Mouse (Mus musculus) liver, adult 2 months (tissue): ENCODE measurements around the gene Cby3. TPM values are rescaled to one million over a fixed set of nuclear protein-coding genes. Genes with fewer than 3 reads are reported as not detected.

Experiments
- DNase-seq: peaks from one replicate; pipeline ENCODE4 v3.0.0-alpha.2; 2011; ENCODE audit warnings: low read depth, low spot score; ENCODE audit errors: extremely low read depth
- H3K27ac ChIP-seq: fragments of 200-500 bp; replicated peaks from 2 replicates; pipeline ENCODE4 v1.5.1; 2012; ENCODE audit warnings: low read depth, mild to moderate bottlenecking, control low read depth, inconsistent platforms, low read length; ENCODE audit not compliant: insufficient read depth
- H3K27me3 ChIP-seq: fragments of 200-500 bp; 2 replicates; pipeline ENCODE4 v1.6.1; 2012; ENCODE audit warnings: mild to moderate bottlenecking, moderate library complexity, low read length, inconsistent platforms; ENCODE audit not compliant: control insufficient read depth, insufficient read depth
- H3K36me3 ChIP-seq: fragments of 200-500 bp; 2 replicates; pipeline ENCODE4 v1.6.1; 2012; ENCODE audit warnings: low read length, inconsistent platforms; ENCODE audit not compliant: control insufficient read depth, insufficient read depth
- H3K4me1 ChIP-seq: fragments of 200-500 bp; 2 replicates; pipeline ENCODE4 v1.6.1; 2011; ENCODE audit warnings: low read length; ENCODE audit not compliant: control insufficient read depth, insufficient read depth
- H3K4me3 ChIP-seq: fragments of 200-500 bp; 2 replicates; pipeline ENCODE4 v1.5.1; 2011; ENCODE audit warnings: low read depth, mild to moderate bottlenecking, control low read depth, low read length, moderate library complexity; ENCODE audit not compliant: insufficient read depth
- H3K79me2 ChIP-seq: fragments of 200-500 bp; 2 replicates; pipeline ENCODE4 v1.6.1; 2012; ENCODE audit warnings: inconsistent platforms, mild to moderate bottlenecking, low read length, moderate library complexity; ENCODE audit not compliant: control insufficient read depth, insufficient read depth
- H3K9ac ChIP-seq: fragments of 200-500 bp; 2 replicates; pipeline ENCODE4 v1.6.1; 2012; ENCODE audit warnings: low read depth, mild to moderate bottlenecking, control low read depth, inconsistent platforms, low read length
- CTCF ChIP-seq: fragments of 200-500 bp; IDR thresholded peaks from 2 replicates; pipeline ENCODE4 v1.5.1; 2011; ENCODE audit warnings: low read depth, low read length, control low read depth
- POLR2A ChIP-seq: fragments of 200-500 bp; IDR thresholded peaks from 2 replicates; pipeline ENCODE4 v1.6.1; 2011; ENCODE audit warnings: low read length, control low read depth; ENCODE audit not compliant: insufficient read depth; ENCODE audit errors: extremely low read depth
- WGBS: fragments of 180-500 bp; shearing (Covaris S2); methylation state at CpG from one replicate; pipeline ENCODE4 v1.1.7; 2018; 5-methylcytosine and 5-hydroxymethylcytosine counted together
- polyA plus RNA-seq: library from polyadenylated mRNA; depleted of rRNA; stranded (reverse); fragments of >200 nt; gene quantifications from 2 replicates; pipeline ENCODE4 v1.2.3, GENCODE M21; 2012; rRNA removed
- total RNA-seq: library from RNA; depleted of rRNA; stranded (reverse); fragments of >200 nt; gene quantifications from 2 replicates; pipeline ENCODE4 v1.2.3, GENCODE M21; 2014; rRNA removed

Cby3 gene
- total and polyA plus RNA-seq, 2 experiments = not detected

- H3K4me3 ChIP-seq = no peak overlapping the region
- no peaks in the 10 kb centered on the region for H3K27me3 ChIP-seq
- no peak for DNase-seq
- H3K27ac ChIP-seq = no peak overlapping the region
- peaks cover 22% of the 10 kb centered on the region for H3K36me3 ChIP-seq
- WGBS = 84% methylated on average over 11 of the region's 11 CpGs
- no peak overlapping the region for H3K9ac ChIP-seq
- H3K79me2 ChIP-seq = no peaks in the 10 kb centered on the region
- TF ChIP-seq CTCF (no peak), POLR2A (no peak)
- H3K4me1 ChIP-seq = no peaks in the 10 kb centered on the region
Observed at GRCm38 (mm10) chr11:50396766-50397307, 42.6 kb downstream of the Cby3 start.

GRCm38 (mm10) chr11:50397316-50397715 is 43.1 kb downstream of the Cby3 start:
- H3K36me3 ChIP-seq = peaks cover 20% of the 10 kb centered on the region
- no peaks in the 10 kb centered on the region for H3K27me3 ChIP-seq
- 85% methylated on average over 9 of the region's 9 CpGs for WGBS
- no peak overlapping the region for H3K27ac ChIP-seq
- H3K4me1 ChIP-seq = no peaks in the 10 kb centered on the region
- H3K79me2 ChIP-seq = no peaks in the 10 kb centered on the region
- no peak for DNase-seq
- no peak for TF ChIP-seq CTCF
- TF ChIP-seq POLR2A = no peak
- H3K4me3 ChIP-seq = no peak overlapping the region
- no peak overlapping the region for H3K9ac ChIP-seq

- Histone ChIP-seq H3K9ac (no peak overlapping the region), H3K27ac (no peak overlapping the region), H3K4me3 (no peak overlapping the region), H3K79me2 (no peaks in the 10 kb centered on the region), H3K4me1 (no peaks in the 10 kb centered on the region), H3K27me3 (no peaks in the 10 kb centered on the region), H3K36me3 (peaks cover 19% of the 10 kb centered on the region)
- WGBS = 90% methylated on average over 13 of the region's 13 CpGs
- DNase-seq = no peak
- TF ChIP-seq CTCF (no peak), POLR2A (no peak)
Observed at GRCm38 (mm10) chr11:50398803-50399202, 44.5 kb downstream of the Cby3 start.

GRCm38 (mm10) chr11:50402481-50402880 is 48.2 kb downstream of the Cby3 start:
- peak; percentile 49 for DNase-seq
- Histone ChIP-seq H3K79me2 (no peaks in the 10 kb centered on the region), H3K9ac (no peak overlapping the region), H3K36me3 (peaks cover 11% of the 10 kb centered on the region), H3K4me3 (no peak overlapping the region), H3K27me3 (no peaks in the 10 kb centered on the region), H3K4me1 (no peaks in the 10 kb centered on the region), H3K27ac (no peak overlapping the region)
- TF ChIP-seq POLR2A (no peak), CTCF (no peak)
- 82% methylated on average over 3 of the region's 3 CpGs for WGBS

GRCm38 (mm10) chr11:50403367-50404014 is 49.2 kb downstream of the Cby3 start:
- H3K27ac ChIP-seq = no peak overlapping the region
- no peaks in the 10 kb centered on the region for H3K4me1 ChIP-seq
- WGBS = 71% methylated on average over 10 of the region's 10 CpGs
- no peak overlapping the region for H3K4me3 ChIP-seq
- no peak overlapping the region for H3K9ac ChIP-seq
- H3K27me3 ChIP-seq = no peaks in the 10 kb centered on the region
- H3K36me3 ChIP-seq = peaks cover 13% of the 10 kb centered on the region
- DNase-seq = no peak
- no peak for TF ChIP-seq CTCF
- no peak for TF ChIP-seq POLR2A
- no peaks in the 10 kb centered on the region for H3K79me2 ChIP-seq

GRCm38 (mm10) chr11:50407235-50407634 is 53.0 kb downstream of the Cby3 start:
- H3K27me3 ChIP-seq = no peaks in the 10 kb centered on the region
- no peaks in the 10 kb centered on the region for H3K79me2 ChIP-seq
- H3K27ac ChIP-seq = no peak overlapping the region
- 73% methylated on average over 6 of the region's 6 CpGs for WGBS
- no peak overlapping the region for H3K4me3 ChIP-seq
- H3K4me1 ChIP-seq = no peaks in the 10 kb centered on the region
- no peak for TF ChIP-seq POLR2A
- TF ChIP-seq CTCF = no peak
- DNase-seq = no peak
- no peak overlapping the region for H3K9ac ChIP-seq
- H3K36me3 ChIP-seq = peaks cover 11% of the 10 kb centered on the region

Other genes starting within 250 kb of the Cby3 start
- 19.5 and 26.2 TPM in 2 replicates for gene Tbc1d9b, start 223.1 kb upstream of the Cby3 start, total RNA-seq
- gene Tbc1d9b, start 223.1 kb upstream of the Cby3 start, polyA plus RNA-seq = 29.8 and 30.5 TPM in 2 replicates
- 8.5 and 9.3 TPM in 2 replicates for gene Mrnip, start 180.0 kb upstream of the Cby3 start, total RNA-seq
- 9.3 and 9.9 TPM in 2 replicates for gene Mrnip, start 180.0 kb upstream of the Cby3 start, polyA plus RNA-seq
- 252 and 333 TPM in 2 replicates for gene Sqstm1, start 143.6 kb upstream of the Cby3 start, total RNA-seq
- gene Sqstm1, start 143.6 kb upstream of the Cby3 start, polyA plus RNA-seq = 254 and 299 TPM in 2 replicates
- 9.8 and 16.5 TPM in 2 replicates for gene Mgat4b, start 143.6 kb upstream of the Cby3 start, total RNA-seq
- gene Mgat4b, start 143.6 kb upstream of the Cby3 start, polyA plus RNA-seq = 26.3 and 28.8 TPM in 2 replicates
- 0.27 and 0.28 TPM in 2 replicates for gene Ltc4s, start 115.8 kb upstream of the Cby3 start, total RNA-seq
- gene Ltc4s, start 115.8 kb upstream of the Cby3 start, polyA plus RNA-seq = 2.1 and 3.2 TPM in 2 replicates
- 3.1 and 4.0 TPM in 2 replicates for gene Maml1, start 62.2 kb upstream of the Cby3 start, total RNA-seq
- 7.2 and 8.3 TPM in 2 replicates for gene Maml1, start 62.2 kb upstream of the Cby3 start, polyA plus RNA-seq
- gene Canx, start 28.8 kb upstream of the Cby3 start, total RNA-seq = 315 and 350 TPM in 2 replicates
- 58.2 and 73.8 TPM in 2 replicates for gene Canx, start 28.8 kb upstream of the Cby3 start, polyA plus RNA-seq
- gene Hnrnph1, start 22.5 kb downstream of the Cby3 start, total RNA-seq = 84.3 and 97.1 TPM in 2 replicates
- gene Hnrnph1, start 22.5 kb downstream of the Cby3 start, polyA plus RNA-seq = 13.7 and 17.6 TPM in 2 replicates
- gene Rufy1, start 76.7 kb downstream of the Cby3 start, total RNA-seq = 10.5 and 10.6 TPM in 2 replicates
- 7.4 and 8.1 TPM in 2 replicates for gene Rufy1, start 76.7 kb downstream of the Cby3 start, polyA plus RNA-seq
- 1.4 and 2.1 TPM in 2 replicates for gene Adamts2, start 247.6 kb downstream of the Cby3 start, total RNA-seq
- 2.3 and 2.6 TPM in 2 replicates for gene Adamts2, start 247.6 kb downstream of the Cby3 start, polyA plus RNA-seq